9 mouse cellular contexts compared by ENCODE assay signal in the genomic region with DNA sequence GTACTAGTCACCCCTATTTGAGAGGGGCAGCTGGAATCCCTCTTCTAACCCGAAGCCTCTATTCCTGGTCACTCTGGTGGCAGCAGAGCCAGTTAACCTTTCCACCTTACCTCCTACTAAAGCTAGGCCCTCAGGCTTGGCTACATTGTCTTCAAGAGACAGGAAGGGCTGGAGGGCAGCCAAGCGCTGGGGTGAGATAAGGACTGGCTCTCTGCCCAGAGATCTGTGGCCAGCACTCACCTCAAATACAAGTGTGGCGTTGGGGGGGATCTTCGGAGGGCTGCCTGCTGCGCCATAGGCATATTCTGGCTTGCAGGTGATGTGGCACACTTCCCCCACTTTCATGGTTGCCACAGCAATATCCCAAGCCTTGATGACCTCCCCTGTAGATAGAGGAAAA. TPM values are rescaled to one million over a fixed set of nuclear protein-coding genes. Genes with fewer than 3 reads are reported as not detected.
DNase-seq lines count a peak whose midpoint lies in the region; ATAC-seq and TF ChIP-seq lines count a peak whose summit lies in the region.
"Had no signal": no experiment of that assay in that cellular context is flagged by ENCODE, and none has a peak within 500 bp of the region (broad histone marks: within the 10 kb centered on the region; RNA-seq: fewer than 3 reads in every experiment).

No protein-coding gene starts in this region.

- peak; percentile 92 for DNase-seq in adrenal gland, adult 2 months
- DNase-seq in heart, adult 18-20 months: peak; percentile 91 to 92
- DNase-seq in frontal cortex, postnatal 36 days (ENCODE audit: low spot score in 2 of 2): no peak
- DNase-seq in thymus, postnatal 25 days: no peak
- no peak for DNase-seq in layer of hippocampus, adult 9-10 months (ENCODE audit: low spot score)

- peaks cover 71% of the 10 kb centered on the region for H3K36me3 ChIP-seq in E14TG2a.4 (ENCODE audit: insufficient read depth, low read length)
- H3K36me3 ChIP-seq in liver, embryonic 15.5 days (replicated peaks): peaks cover 61% of the 10 kb centered on the region
- H3K36me3 ChIP-seq in forebrain, embryonic 12.5 days (replicated peaks): peaks cover 60% of the 10 kb centered on the region

- H3K9ac ChIP-seq in liver, embryonic 15.5 days: no peak overlapping the region
- H3K9ac ChIP-seq in forebrain, embryonic 12.5 days: no peak overlapping the region
- H3K9ac ChIP-seq: neural tube, embryonic 12.5 days had no signal

- no peak overlapping the region for H3K27ac ChIP-seq in liver, embryonic 15.5 days (replicated peaks)
- H3K27ac ChIP-seq in forebrain, embryonic 12.5 days: no peak overlapping the region
- H3K27ac ChIP-seq: neural tube, embryonic 12.5 days had no signal

- no peak for TF ChIP-seq CTCF in E14TG2a.4 (conservative IDR thresholded peaks at IDR 0.05; ENCODE audit: low read length)

- no peaks in the 10 kb centered on the region for H3K9me3 ChIP-seq in E14TG2a.4 (ENCODE audit: low read length)
- no peaks in the 10 kb centered on the region for H3K9me3 ChIP-seq in liver, embryonic 15.5 days (replicated peaks)
- H3K9me3 ChIP-seq in forebrain, embryonic 12.5 days: no peaks in the 10 kb centered on the region
- H3K9me3 ChIP-seq: neural tube, embryonic 12.5 days had no signal

- 0 out of 2 replicates have a peak overlapping the region, but pooled peaks have one; percentile 8 for H3K4me2 ChIP-seq in liver, embryonic 15.5 days
- no peak overlapping the region for H3K4me2 ChIP-seq in forebrain, embryonic 12.5 days

- H3K27me3 ChIP-seq in E14TG2a.4 (ENCODE audit: insufficient read depth, low read length): no peaks in the 10 kb centered on the region
- no peaks in the 10 kb centered on the region for H3K27me3 ChIP-seq in liver, embryonic 15.5 days
- no peaks in the 10 kb centered on the region for H3K27me3 ChIP-seq in forebrain, embryonic 12.5 days
- H3K27me3 ChIP-seq: neural tube, embryonic 12.5 days had no signal

- H3K4me1 ChIP-seq in E14TG2a.4 (replicated peaks; ENCODE audit: low read depth, low read length): peaks cover 82% of the 10 kb centered on the region
- peaks cover 52% of the 10 kb centered on the region for H3K4me1 ChIP-seq in liver, embryonic 15.5 days (replicated peaks)
- H3K4me1 ChIP-seq in forebrain, embryonic 12.5 days: peaks cover 17% of the 10 kb centered on the region

- peak overlapping the region; percentile 99 for H3K4me3 ChIP-seq in E14TG2a.4 (replicated peaks; ENCODE audit: low read length)
- no peak overlapping the region for H3K4me3 ChIP-seq in liver, embryonic 15.5 days (replicated peaks)
- no peak overlapping the region for H3K4me3 ChIP-seq in forebrain, embryonic 12.5 days (replicated peaks)
- H3K4me3 ChIP-seq: neural tube, embryonic 12.5 days had no signal

- ATAC-seq in liver, embryonic 15.5 days (ENCODE audit: insufficient read depth): no peak
- ATAC-seq in forebrain, embryonic 12.5 days (ENCODE audit: low FRiP score): no peak

- 47% methylated on average over 5 of the region's 5 CpGs for WGBS in liver, embryonic 15.5 days (ENCODE audit: insufficient replicate concordance)
- WGBS in forebrain, embryonic 12.5 days: 93% methylated on average over 5 of the region's 5 CpGs

RNA-seq across cellular contexts. Expression of a gene that starts 3.0 kb away (rescaled TPM):
- 100 to 1,000 TPM; 229 to 272 TPM for total RNA-seq in adrenal gland, adult 2 months (2021)
- polyA plus RNA-seq in adrenal gland, adult 2 months (2012; rRNA removed): 187 and 202 TPM in 2 replicates
- 100 to 1,000 TPM; 352 to 419 TPM for total RNA-seq in heart, adult 18-20 months (2021)
- 188 and 192 TPM in 2 replicates for polyA plus RNA-seq in liver, embryonic 15.5 days (2015; fragmentation: Nextera tagmentation; extraction: Ambion mirVana)
- polyA plus RNA-seq in forebrain, embryonic 12.5 days (2016; fragmentation: Nextera tagmentation; extraction: Ambion mirVana): 525 and 564 TPM in 2 replicates

RNA-seq across cellular contexts. Expression of a gene that starts 10.7 kb away (rescaled TPM):
- 10 to 100 TPM; 28.6 to 32.8 TPM for total RNA-seq in adrenal gland, adult 2 months (2021)
- polyA plus RNA-seq in adrenal gland, adult 2 months (2012; rRNA removed): 31.7 and 40.3 TPM in 2 replicates
- total RNA-seq in heart, adult 18-20 months (2021): 10 to 100 TPM; 17.0 to 22.0 TPM
- 12.1 and 13.9 TPM in 2 replicates for polyA plus RNA-seq in liver, embryonic 15.5 days (2015; fragmentation: Nextera tagmentation; extraction: Ambion mirVana)
- 34.7 and 37.2 TPM in 2 replicates for polyA plus RNA-seq in forebrain, embryonic 12.5 days (2016; fragmentation: Nextera tagmentation; extraction: Ambion mirVana)

RNA-seq across cellular contexts. Expression of a gene that starts 36.4 kb away (rescaled TPM):
- 1 to 10 TPM; 2.1 to 2.5 TPM for total RNA-seq in adrenal gland, adult 2 months (2021)
- polyA plus RNA-seq in adrenal gland, adult 2 months (2012; rRNA removed): 2.6 and 3.9 TPM in 2 replicates
- 1 to 10 TPM; 1.3 TPM for total RNA-seq in heart, adult 18-20 months (2021)
- 2.1 and 2.6 TPM in 2 replicates for polyA plus RNA-seq in liver, embryonic 15.5 days (2015; fragmentation: Nextera tagmentation; extraction: Ambion mirVana)
- polyA plus RNA-seq in forebrain, embryonic 12.5 days (2016; fragmentation: Nextera tagmentation; extraction: Ambion mirVana): 3.6 and 3.9 TPM in 2 replicates

Comparison
In these comparisons a context has a peak if more than half of its experiments do, and no peak if none do; other contexts are left out.
1. DNase-seq: peak in adrenal gland, adult 2 months (single experiment) and heart, adult 18-20 months (2 of 2); none in frontal cortex, postnatal 36 days (0 of 2), thymus, postnatal 25 days (single experiment) and layer of hippocampus, adult 9-10 months (single experiment).